34 mouse cellular contexts compared by ENCODE assay signal in genomic region chr14:46947644-46948043, GRCm38 (mm10).
"Had no signal": no experiment of that assay in that cellular context is flagged by ENCODE, and none has a peak within 500 bp of the region (broad histone marks: within the 10 kb centered on the region; RNA-seq: fewer than 3 reads in every experiment).

No protein-coding gene starts in this region.

- DNase-seq: heart, postnatal 10 days; heart, postnatal 14 days; heart, postnatal 4 days; kidney, adult 11 months; kidney, adult 18-20 months; kidney, adult 2 months; kidney, adult 8-10 months; kidney, adult 9 months; kidney, postnatal 10 days; kidney, postnatal 14 days; kidney, postnatal 36 days; kidney, postnatal 4 days; layer of hippocampus, adult 9-11 months; layer of hippocampus, postnatal 36 days had no signal

- H3K36me3 ChIP-seq: heart, embryonic 10.5 days; heart, embryonic 12.5 days; heart, embryonic 13.5 days; heart, embryonic 15.5 days; hindbrain, embryonic 10.5 days; hindbrain, embryonic 12.5 days; hindbrain, embryonic 13.5 days; hindbrain, embryonic 15.5 days; intestine, embryonic 15.5 days; kidney, embryonic 15.5 days had no signal

- H3K9ac ChIP-seq: heart, embryonic 12.5 days; heart, embryonic 13.5 days; heart, embryonic 15.5 days; hindbrain, embryonic 12.5 days; hindbrain, embryonic 13.5 days; hindbrain, embryonic 14.5 days; hindbrain, embryonic 15.5 days; intestine, embryonic 15.5 days; kidney, embryonic 15.5 days had no signal

- ATAC-seq: hindbrain, embryonic 16.5 days; hindbrain, postnatal 0 days; inflammation-experienced regulatory T-cells, adult 6 months; intestine, embryonic 15.5 days; intestine, embryonic 16.5 days; intestine, postnatal 0 days had no signal

- H3K4me2 ChIP-seq: heart, embryonic 11.5 days; heart, embryonic 12.5 days; heart, embryonic 13.5 days; heart, embryonic 15.5 days; hindbrain, embryonic 12.5 days; hindbrain, embryonic 13.5 days; hindbrain, embryonic 14.5 days; hindbrain, embryonic 15.5 days; intestine, embryonic 15.5 days; kidney, embryonic 15.5 days had no signal

- H3K4me3 ChIP-seq: heart, embryonic 10.5 days; heart, embryonic 12.5 days; heart, embryonic 13.5 days; heart, embryonic 15.5 days; hindbrain, embryonic 10.5 days; hindbrain, embryonic 12.5 days; hindbrain, embryonic 13.5 days; hindbrain, embryonic 15.5 days; intestine, embryonic 15.5 days; kidney, embryonic 15.5 days; layer of hippocampus, adult 2 months; left cerebral cortex, adult 2 months had no signal

- H3K27ac ChIP-seq: heart, embryonic 10.5 days; heart, embryonic 13.5 days; heart, embryonic 15.5 days; hindbrain, embryonic 10.5 days; hindbrain, embryonic 12.5 days; hindbrain, embryonic 13.5 days; hindbrain, embryonic 14.5 days; hindbrain, embryonic 15.5 days; hindbrain, postnatal 0 days; intestine, embryonic 15.5 days; kidney, embryonic 15.5 days; kidney, postnatal 0 days; layer of hippocampus, adult 2 months; left cerebral cortex, adult 2 months had no signal

- H3K27me3 ChIP-seq: heart, embryonic 12.5 days; heart, embryonic 13.5 days; heart, embryonic 15.5 days; hindbrain, embryonic 12.5 days; hindbrain, embryonic 13.5 days; hindbrain, embryonic 15.5 days; intestine, embryonic 15.5 days; kidney, embryonic 15.5 days had no signal

- H3K9me3 ChIP-seq: heart, embryonic 10.5 days; heart, embryonic 12.5 days; heart, embryonic 13.5 days; heart, embryonic 15.5 days; hindbrain, embryonic 10.5 days; hindbrain, embryonic 12.5 days; hindbrain, embryonic 13.5 days; hindbrain, embryonic 15.5 days; intestine, embryonic 15.5 days; kidney, embryonic 15.5 days had no signal

- H3K4me1 ChIP-seq: hindbrain, embryonic 15.5 days had no signal
